Mouse (Mus musculus): Measurements from ENCODE around the gene Wnt4. TPM values are rescaled to one million over a fixed set of nuclear protein-coding genes. Genes with fewer than 3 reads are reported as not detected.

The Wnt4 gene
- polyA plus RNA-seq, 1 experiment from 2014 or later: 0.99 TPM

GRCm38 (mm10) chr4:137306991-137307706, 29.9 kb downstream of the Wnt4 start:
- no peak overlapping the region for H3K9ac ChIP-seq (replicated peaks; ENCODE audit: low read depth, low read length)
- H3K27ac ChIP-seq (ENCODE audit: low read length): no peak overlapping the region
- H3K4me1 ChIP-seq (replicated peaks; ENCODE audit: control insufficient read depth, insufficient read depth, low read length): peaks cover 8% of the 10 kb centered on the region
- no peaks in the 10 kb centered on the region for H3K27me3 ChIP-seq (replicated peaks; ENCODE audit: control insufficient read depth, insufficient read depth, low read length)
- H3K9me3 ChIP-seq (ENCODE audit: control insufficient read depth, low read length): no peaks in the 10 kb centered on the region
- no peak overlapping the region for H3K4me2 ChIP-seq (ENCODE audit: low read length)
- H3K4me3 ChIP-seq (replicated peaks; ENCODE audit: low read length): no peak overlapping the region
- no peaks in the 10 kb centered on the region for H3K36me3 ChIP-seq (ENCODE audit: control insufficient read depth, insufficient read depth)
- ATAC-seq: no peak
- WGBS: 70% methylated on average over 19 of the region's 19 CpGs

GRCm38 (mm10) chr4:137308377-137308776, 31.1 kb downstream of the Wnt4 start:
- no peak overlapping the region for H3K9ac ChIP-seq (replicated peaks; ENCODE audit: low read depth, low read length)
- H3K9me3 ChIP-seq (ENCODE audit: control insufficient read depth, low read length): no peaks in the 10 kb centered on the region
- no peak overlapping the region for H3K27ac ChIP-seq (ENCODE audit: low read length)
- WGBS: 49% methylated on average over 5 of the region's 5 CpGs
- no peaks in the 10 kb centered on the region for H3K27me3 ChIP-seq (replicated peaks; ENCODE audit: control insufficient read depth, insufficient read depth, low read length)
- peak; percentile 40; the same call in 1 of the 2 replicates for ATAC-seq
- H3K4me2 ChIP-seq (ENCODE audit: low read length): no peak overlapping the region
- H3K36me3 ChIP-seq (ENCODE audit: control insufficient read depth, insufficient read depth): no peaks in the 10 kb centered on the region
- no peak overlapping the region for H3K4me3 ChIP-seq (replicated peaks; ENCODE audit: low read length)
- 0 out of 2 replicates have a peak, but pooled peaks cover 7% of the 10 kb centered on the region for H3K4me1 ChIP-seq (replicated peaks; ENCODE audit: control insufficient read depth, insufficient read depth, low read length)

GRCm38 (mm10) chr4:137313511-137313910, 36.2 kb downstream of the Wnt4 start:
- Histone ChIP-seq H3K27me3 (replicated peaks; ENCODE audit: control insufficient read depth, insufficient read depth, low read length) (no peaks in the 10 kb centered on the region), H3K4me3 (replicated peaks; ENCODE audit: low read length) (no peak overlapping the region), H3K9ac (replicated peaks; ENCODE audit: low read depth, low read length) (no peak overlapping the region), H3K9me3 (ENCODE audit: control insufficient read depth, low read length) (no peaks in the 10 kb centered on the region), H3K4me2 (ENCODE audit: low read length) (no peak overlapping the region), H3K4me1 (replicated peaks; ENCODE audit: control insufficient read depth, insufficient read depth, low read length) (no peaks in the 10 kb centered on the region), H3K27ac (ENCODE audit: low read length) (no peak overlapping the region), H3K36me3 (ENCODE audit: control insufficient read depth, insufficient read depth) (no peaks in the 10 kb centered on the region)
- no peak for ATAC-seq
- 54% methylated on average over 2 of the region's 2 CpGs for WGBS

GRCm38 (mm10) chr4:137314561-137314960, 37.3 kb downstream of the Wnt4 start:
- H3K4me1 ChIP-seq (replicated peaks; ENCODE audit: control insufficient read depth, insufficient read depth, low read length): no peaks in the 10 kb centered on the region
- no peak overlapping the region for H3K9ac ChIP-seq (replicated peaks; ENCODE audit: low read depth, low read length)
- no peak for ATAC-seq
- H3K36me3 ChIP-seq (ENCODE audit: control insufficient read depth, insufficient read depth): peaks cover 5% of the 10 kb centered on the region; the same call in 1 of the 2 replicates
- no peak overlapping the region for H3K4me2 ChIP-seq (ENCODE audit: low read length)
- 84% methylated on average over 6 of the region's 6 CpGs for WGBS
- no peaks in the 10 kb centered on the region for H3K9me3 ChIP-seq (ENCODE audit: control insufficient read depth, low read length)
- no peak overlapping the region for H3K27ac ChIP-seq (ENCODE audit: low read length)
- H3K27me3 ChIP-seq (replicated peaks; ENCODE audit: control insufficient read depth, insufficient read depth, low read length): no peaks in the 10 kb centered on the region
- H3K4me3 ChIP-seq (replicated peaks; ENCODE audit: low read length): no peak overlapping the region

- Histone ChIP-seq H3K4me3 (replicated peaks; ENCODE audit: low read length) (no peak overlapping the region), H3K27me3 (replicated peaks; ENCODE audit: control insufficient read depth, insufficient read depth, low read length) (no peaks in the 10 kb centered on the region), H3K4me1 (replicated peaks; ENCODE audit: control insufficient read depth, insufficient read depth, low read length) (no peaks in the 10 kb centered on the region), H3K9me3 (ENCODE audit: control insufficient read depth, low read length) (no peaks in the 10 kb centered on the region), H3K27ac (ENCODE audit: low read length) (no peak overlapping the region), H3K36me3 (ENCODE audit: control insufficient read depth, insufficient read depth) (peaks cover 5% of the 10 kb centered on the region; the same call in 1 of the 2 replicates), H3K4me2 (ENCODE audit: low read length) (no peak overlapping the region), H3K9ac (replicated peaks; ENCODE audit: low read depth, low read length) (no peak overlapping the region)
- no peak for ATAC-seq
- WGBS: 89% methylated on average over 2 of the region's 2 CpGs
Measured at GRCm38 (mm10) chr4:137315061-137315460, 37.8 kb downstream of the Wnt4 start.

- Histone ChIP-seq H3K9me3 (ENCODE audit: control insufficient read depth, low read length) (no peaks in the 10 kb centered on the region), H3K4me2 (ENCODE audit: low read length) (no peak overlapping the region), H3K9ac (replicated peaks; ENCODE audit: low read depth, low read length) (no peak overlapping the region), H3K27me3 (replicated peaks; ENCODE audit: control insufficient read depth, insufficient read depth, low read length) (no peaks in the 10 kb centered on the region), H3K36me3 (ENCODE audit: control insufficient read depth, insufficient read depth) (peaks cover 7% of the 10 kb centered on the region; the same call in 1 of the 2 replicates), H3K4me3 (replicated peaks; ENCODE audit: low read length) (no peak overlapping the region), H3K4me1 (replicated peaks; ENCODE audit: control insufficient read depth, insufficient read depth, low read length) (no peaks in the 10 kb centered on the region), H3K27ac (ENCODE audit: low read length) (no peak overlapping the region)
- no peak for ATAC-seq
- WGBS: 86% methylated on average over 4 of the region's 4 CpGs
Measured at GRCm38 (mm10) chr4:137316027-137316770, 38.9 kb downstream of the Wnt4 start.

- Histone ChIP-seq H3K4me2 (ENCODE audit: low read length) (no peak overlapping the region), H3K9me3 (ENCODE audit: control insufficient read depth, low read length) (no peaks in the 10 kb centered on the region), H3K27me3 (replicated peaks; ENCODE audit: control insufficient read depth, insufficient read depth, low read length) (no peaks in the 10 kb centered on the region), H3K4me1 (replicated peaks; ENCODE audit: control insufficient read depth, insufficient read depth, low read length) (no peaks in the 10 kb centered on the region), H3K9ac (replicated peaks; ENCODE audit: low read depth, low read length) (no peak overlapping the region), H3K4me3 (replicated peaks; ENCODE audit: low read length) (no peak overlapping the region), H3K36me3 (ENCODE audit: control insufficient read depth, insufficient read depth) (peaks cover 21% of the 10 kb centered on the region), H3K27ac (ENCODE audit: low read length) (no peak overlapping the region)
- WGBS: 88% methylated on average over 6 of the region's 6 CpGs
- ATAC-seq: no peak
Measured at GRCm38 (mm10) chr4:137324926-137325325, 47.6 kb downstream of the Wnt4 start.

GRCm38 (mm10) chr4:137326494-137326893, 49.2 kb downstream of the Wnt4 start:
- H3K9ac ChIP-seq (replicated peaks; ENCODE audit: low read depth, low read length): no peak overlapping the region
- H3K4me3 ChIP-seq (replicated peaks; ENCODE audit: low read length): no peak overlapping the region
- peaks cover 18% of the 10 kb centered on the region for H3K36me3 ChIP-seq (ENCODE audit: control insufficient read depth, insufficient read depth)
- no peaks in the 10 kb centered on the region for H3K9me3 ChIP-seq (ENCODE audit: control insufficient read depth, low read length)
- no peak overlapping the region for H3K4me2 ChIP-seq (ENCODE audit: low read length)
- H3K27me3 ChIP-seq (replicated peaks; ENCODE audit: control insufficient read depth, insufficient read depth, low read length): no peaks in the 10 kb centered on the region
- 85% methylated on average over 3 of the region's 3 CpGs for WGBS
- ATAC-seq: no peak
- H3K27ac ChIP-seq (ENCODE audit: low read length): no peak overlapping the region
- no peaks in the 10 kb centered on the region for H3K4me1 ChIP-seq (replicated peaks; ENCODE audit: control insufficient read depth, insufficient read depth, low read length)

GRCm38 (mm10) chr4:137332051-137332450, 54.8 kb downstream of the Wnt4 start:
- Histone ChIP-seq H3K4me2 (ENCODE audit: low read length) (no peak overlapping the region), H3K36me3 (ENCODE audit: control insufficient read depth, insufficient read depth) (peaks cover 23% of the 10 kb centered on the region), H3K4me1 (replicated peaks; ENCODE audit: control insufficient read depth, insufficient read depth, low read length) (no peaks in the 10 kb centered on the region), H3K27me3 (replicated peaks; ENCODE audit: control insufficient read depth, insufficient read depth, low read length) (no peaks in the 10 kb centered on the region), H3K9ac (replicated peaks; ENCODE audit: low read depth, low read length) (no peak overlapping the region), H3K27ac (ENCODE audit: low read length) (no peak overlapping the region), H3K9me3 (ENCODE audit: control insufficient read depth, low read length) (no peaks in the 10 kb centered on the region), H3K4me3 (replicated peaks; ENCODE audit: low read length) (no peak overlapping the region)
- ATAC-seq: no peak

Measured in forebrain, embryonic 16.5 days (tissue).